Mouse (Mus musculus): ENCODE measurements around the gene Lrg1. TPM values are rescaled to one million over a fixed set of nuclear protein-coding genes. Genes with fewer than 3 reads are reported as not detected.

The Lrg1 gene
- total RNA-seq (2021) = 10 to 100 TPM; 56.1 to 73.6 TPM

GRCm38 (mm10) chr17:56121826-56122225 is at the start of gene Lrg1:
Lrg1 (minus strand) TSS chr17:56122001.
- intact Hi-C loops (cut with DNase I) = no loop called here

DNA sequence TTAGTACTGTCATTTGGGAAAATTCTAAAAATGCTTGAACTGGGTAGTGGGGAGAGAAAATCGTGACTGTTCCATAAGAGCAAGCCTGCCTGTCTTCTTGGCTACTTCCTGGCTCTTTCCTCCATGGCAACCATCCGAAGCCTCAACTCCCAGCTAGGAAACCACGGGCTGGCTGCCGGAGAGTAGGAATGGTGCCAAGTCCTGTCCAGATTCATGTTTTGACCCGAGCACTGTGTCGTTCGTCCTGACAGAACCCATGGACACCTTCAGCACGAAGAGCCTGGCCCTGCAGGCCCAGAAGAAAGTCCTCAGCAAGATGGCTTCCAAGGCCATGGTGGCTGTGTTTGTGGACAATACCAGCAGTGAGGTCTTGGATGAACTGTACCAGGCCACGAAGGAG is 49.7 kb upstream of the Lrg1 start:
- intact Hi-C loops (cut with DNase I) = no loop called here
- DNase-seq = no peak

More at GRCm38 (mm10) chr17:56121826-56122225, at the start of gene Lrg1:
- no peak for DNase-seq

DNA sequence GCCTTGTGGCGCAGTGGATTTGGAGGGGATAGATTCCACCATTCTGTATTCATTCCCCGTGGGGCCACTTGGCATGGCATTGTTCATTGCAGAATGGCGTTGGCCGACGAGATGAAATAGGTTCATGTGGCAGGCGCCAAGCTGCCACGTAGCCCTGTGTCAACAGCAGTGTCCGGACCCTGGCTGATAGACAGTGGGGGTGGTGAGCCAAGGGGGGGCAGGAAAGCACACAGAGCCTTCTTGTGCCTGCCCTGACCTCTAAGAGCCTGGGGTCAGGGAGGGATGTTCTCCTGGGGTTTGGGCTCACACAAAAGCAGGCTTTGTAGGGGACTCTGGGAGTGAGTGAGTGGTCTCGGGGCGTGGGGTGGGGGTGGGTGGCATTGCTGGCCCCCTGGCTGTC is 48.8 kb upstream of the Lrg1 start:
- no peak for DNase-seq
- intact Hi-C loops (cut with DNase I) = no loop called here

- intact Hi-C loops (cut with DNase I) = no loop called here
- peak; percentile 19 to 31 for DNase-seq
These were observed 48.0 kb upstream of the Lrg1 start for GRCm38 (mm10) chr17:56169830-56170229.

GRCm38 (mm10) chr17:56165671-56166070 is 43.9 kb upstream of the Lrg1 start:
- intact Hi-C loops (cut with DNase I) = no loop called here
- DNase-seq = no peak

- DNase-seq = no peak
- intact Hi-C loops (cut with DNase I) = no loop called here
These were observed 42.7 kb upstream of the Lrg1 start for GRCm38 (mm10) chr17:56164510-56164909.

DNA sequence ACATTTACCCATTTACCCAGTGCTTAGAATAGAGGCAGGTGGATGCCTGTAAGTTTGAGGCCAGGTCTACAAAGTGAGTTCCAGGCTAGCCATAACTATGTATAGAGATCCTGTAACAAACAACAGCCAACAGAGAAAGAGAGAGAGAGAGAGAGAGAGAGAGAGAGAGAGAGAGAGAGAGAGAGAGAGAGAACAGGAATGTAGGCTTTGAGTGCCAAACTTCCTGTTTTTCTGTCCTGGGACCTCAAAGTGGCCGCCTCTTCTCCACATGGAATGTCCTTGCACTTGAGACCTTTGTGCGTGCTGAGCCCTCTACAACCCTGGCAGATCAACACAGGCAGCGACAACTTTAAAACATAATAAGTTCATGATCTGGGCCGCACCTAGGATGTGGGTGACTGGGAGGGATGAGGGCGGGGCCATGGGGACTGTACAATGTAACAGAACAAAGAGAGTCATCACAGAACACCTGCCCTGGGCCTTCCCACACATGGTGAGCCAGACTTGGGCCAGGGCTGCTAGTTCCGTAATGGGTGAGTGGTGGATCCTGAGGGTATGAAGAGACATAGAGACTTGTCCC is 41.8 kb upstream of the Lrg1 start:
- DNase-seq = no peak
- intact Hi-C loops (cut with DNase I) = loop anchor here (2.0 kb wide), 1 partner anchor 55 kb away; the partner anchor contains the start of gene Dpp9

GRCm38 (mm10) chr17:56162231-56162774 is 40.5 kb upstream of the Lrg1 start, which contains the start of gene Tnfaip8l1:
Tnfaip8l1 (plus strand) TSS chr17:56162477.
- DNase-seq = peak; percentile 92 to 94
- intact Hi-C loops (cut with DNase I) = loop anchor here (1.0 to 2.0 kb wide), 2 partner anchors 22 to 56 kb away; partner anchors contain the start of gene Dpp9

DNA sequence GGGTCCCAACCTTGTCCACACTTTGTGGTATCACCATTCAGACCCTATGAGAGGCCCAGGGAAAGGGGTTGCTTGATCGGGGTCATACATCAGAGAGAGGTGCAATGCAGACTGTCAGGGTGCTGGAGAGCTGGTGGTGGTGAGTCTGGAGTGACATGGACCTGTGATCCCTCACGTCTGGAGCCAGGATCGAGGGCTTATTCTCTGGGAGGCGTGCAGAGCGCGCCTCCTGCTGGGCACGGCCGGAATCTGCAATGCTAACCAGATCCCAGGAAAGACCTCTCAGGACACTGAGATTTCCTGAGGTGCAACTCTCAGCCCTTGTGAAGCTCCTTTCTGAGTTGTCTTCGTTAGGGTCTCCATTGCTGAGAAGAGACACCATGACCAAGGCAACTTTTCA is 37.9 kb upstream of the Lrg1 start:
- peak; percentile 67 to 70 for DNase-seq
- intact Hi-C loops (cut with DNase I) = loop anchor here (1.0 kb wide), 1 partner anchor 26 kb away; no protein-coding TSS in a partner anchor

- intact Hi-C loops (cut with DNase I) = no loop called here
- DNase-seq = peak; percentile 53 to 66
These were observed 31.8 kb upstream of the Lrg1 start for GRCm38 (mm10) chr17:56153643-56154042.

GRCm38 (mm10) chr17:56149897-56150296 is 28.1 kb upstream of the Lrg1 start:
- no peak for DNase-seq
- intact Hi-C loops (cut with DNase I) = no loop called here

GRCm38 (mm10) chr17:56148790-56149618 is 27.2 kb upstream of the Lrg1 start:
- DNase-seq = no peak
- intact Hi-C loops (cut with DNase I) = no loop called here

- no peak for DNase-seq
- intact Hi-C loops (cut with DNase I) = no loop called here
These were observed 26.5 kb upstream of the Lrg1 start for GRCm38 (mm10) chr17:56148280-56148679.

GRCm38 (mm10) chr17:56147420-56147819 is 25.6 kb upstream of the Lrg1 start:
- intact Hi-C loops (cut with DNase I) = no loop called here
- no peak for DNase-seq

GRCm38 (mm10) chr17:56146131-56146530 is 24.3 kb upstream of the Lrg1 start:
- DNase-seq = no peak
- intact Hi-C loops (cut with DNase I) = no loop called here

DNA sequence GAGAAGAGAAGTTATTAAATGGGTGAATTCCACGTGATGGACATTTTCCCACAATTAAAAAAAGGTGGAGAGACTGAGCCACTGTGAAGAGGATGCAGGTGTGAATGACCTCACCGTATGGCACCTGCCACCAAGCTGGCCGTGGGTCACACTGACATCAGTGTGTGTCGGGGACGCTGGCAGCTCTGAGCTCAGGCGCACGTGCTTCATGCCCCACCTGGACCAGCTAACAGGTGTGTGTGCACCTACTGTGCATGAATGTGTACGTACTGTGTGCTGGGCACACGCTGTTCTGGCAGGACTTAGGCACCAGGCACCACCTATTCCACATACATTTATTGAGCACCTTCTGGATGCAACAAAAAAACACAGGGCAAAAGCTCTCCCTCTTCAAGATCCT is 22.7 kb upstream of the Lrg1 start:
- no peak for DNase-seq
- intact Hi-C loops (cut with DNase I) = no loop called here

DNA sequence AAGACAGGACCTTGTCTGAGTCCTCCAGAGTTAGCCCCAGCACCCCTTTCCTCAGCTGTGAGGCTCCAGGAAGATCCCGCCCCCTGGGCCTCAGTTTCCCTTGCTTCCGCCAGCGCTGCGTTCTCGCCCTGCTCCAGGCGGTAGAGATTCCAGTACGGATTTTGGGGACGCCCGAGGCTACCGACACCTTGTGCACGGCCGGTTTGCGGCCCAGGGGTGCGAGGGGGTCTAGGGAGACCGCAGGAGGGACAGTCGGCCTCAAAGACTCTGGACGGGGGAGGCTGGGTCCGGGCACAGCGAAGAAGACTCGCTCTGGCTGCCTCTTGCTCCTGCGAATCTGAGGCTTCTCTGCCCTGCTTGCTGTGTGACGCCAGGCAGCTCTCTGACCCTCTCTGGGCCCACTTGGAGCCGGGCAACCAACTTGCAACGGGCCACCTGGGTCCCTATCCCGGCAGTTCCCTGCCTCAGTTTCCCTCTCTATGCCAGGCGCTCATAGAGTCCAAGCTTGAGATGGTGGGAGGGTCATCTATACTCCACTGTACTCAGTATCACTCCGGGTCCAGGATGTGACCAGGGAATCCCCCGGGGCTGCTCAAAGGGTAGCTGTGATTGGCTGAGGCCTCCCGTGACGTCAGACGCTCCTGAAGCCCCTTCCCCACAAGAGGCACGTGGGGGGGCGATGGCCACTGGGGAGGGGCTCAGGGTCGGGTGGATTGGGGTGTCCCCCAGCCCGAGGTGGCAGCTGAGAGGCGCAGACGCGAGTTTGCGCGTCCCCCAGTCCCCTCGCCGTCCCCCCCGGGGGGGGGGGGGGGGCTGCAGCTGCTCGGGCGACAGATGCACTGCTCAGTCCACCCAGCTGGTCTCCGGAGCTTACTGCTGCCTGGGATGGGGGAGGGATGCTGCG is 20.2 kb upstream of the Lrg1 start:
- intact Hi-C loops (cut with DNase I) = no loop called here
- DNase-seq = peak in 1 of 2 experiments; percentile 64

DNA sequence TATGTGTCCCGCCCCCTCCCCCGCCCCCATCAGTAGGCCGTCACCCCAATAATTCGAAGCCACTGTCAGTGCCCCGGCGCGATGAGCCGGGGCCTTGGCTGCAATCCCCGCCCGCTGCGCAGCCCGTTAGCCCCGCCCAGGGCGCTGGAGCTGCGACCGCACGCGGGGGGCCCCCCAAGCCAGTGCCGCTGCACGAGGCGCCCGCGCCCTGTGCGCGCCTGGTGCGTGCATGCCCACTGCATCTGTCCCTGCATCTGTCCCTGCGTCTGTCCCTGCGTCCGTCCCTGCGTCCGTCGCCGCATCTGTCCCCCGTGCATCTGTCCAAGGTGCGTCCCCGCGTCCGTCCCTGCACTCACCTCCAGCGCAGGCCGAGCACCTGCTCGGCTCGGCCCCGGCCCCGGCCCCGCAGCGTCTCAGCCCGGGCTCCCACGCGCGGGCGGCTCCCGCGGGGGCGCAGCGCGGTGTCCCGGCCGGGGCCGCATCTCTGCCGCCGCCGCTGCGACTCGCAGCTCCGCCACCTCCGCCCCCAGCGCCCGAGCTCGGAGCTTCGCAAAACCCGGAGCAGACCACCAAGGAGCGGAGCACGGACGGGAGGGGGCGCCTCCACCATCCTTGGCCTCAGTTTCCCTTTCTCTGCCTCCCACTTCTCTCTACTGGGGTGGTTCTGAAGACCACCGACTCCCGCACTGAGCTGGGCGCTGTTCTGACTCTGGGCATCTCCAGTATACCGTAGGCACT is 18.2 kb upstream of the Lrg1 start, which contains the start of gene Sema6b:
Gene Sema6b (minus strand): TSS at position 486 of the 738 bp plus-strand sequence.
- intact Hi-C loops (cut with DNase I) = no loop called here
- peak; percentile 67 to 79 for DNase-seq

DNA sequence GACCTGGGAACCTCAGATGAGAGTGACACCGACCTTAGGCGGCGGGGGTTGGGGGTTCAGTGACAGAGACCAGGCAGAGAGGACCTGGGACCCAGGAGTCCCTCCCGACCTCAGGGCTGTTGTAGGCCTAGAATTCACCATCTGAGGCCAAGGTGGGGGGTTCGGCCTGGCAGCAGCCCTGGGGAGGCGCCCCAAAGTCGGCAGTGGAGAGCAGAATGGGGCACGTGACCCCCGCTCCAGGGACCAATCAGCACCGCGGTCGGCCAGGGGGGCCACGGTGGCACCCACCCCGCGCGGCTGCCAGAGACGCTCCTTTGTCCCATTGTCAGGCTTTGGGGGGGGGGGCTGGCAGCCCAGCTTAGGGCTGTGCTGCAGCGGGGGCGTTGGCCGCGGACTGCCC is 17.6 kb upstream of the Lrg1 start:
- DNase-seq = no peak
- intact Hi-C loops (cut with DNase I) = no loop called here
